Mouse (Mus musculus): Measurements from ENCODE around the gene Rapgef4.

Rapgef4 gene

DNA sequence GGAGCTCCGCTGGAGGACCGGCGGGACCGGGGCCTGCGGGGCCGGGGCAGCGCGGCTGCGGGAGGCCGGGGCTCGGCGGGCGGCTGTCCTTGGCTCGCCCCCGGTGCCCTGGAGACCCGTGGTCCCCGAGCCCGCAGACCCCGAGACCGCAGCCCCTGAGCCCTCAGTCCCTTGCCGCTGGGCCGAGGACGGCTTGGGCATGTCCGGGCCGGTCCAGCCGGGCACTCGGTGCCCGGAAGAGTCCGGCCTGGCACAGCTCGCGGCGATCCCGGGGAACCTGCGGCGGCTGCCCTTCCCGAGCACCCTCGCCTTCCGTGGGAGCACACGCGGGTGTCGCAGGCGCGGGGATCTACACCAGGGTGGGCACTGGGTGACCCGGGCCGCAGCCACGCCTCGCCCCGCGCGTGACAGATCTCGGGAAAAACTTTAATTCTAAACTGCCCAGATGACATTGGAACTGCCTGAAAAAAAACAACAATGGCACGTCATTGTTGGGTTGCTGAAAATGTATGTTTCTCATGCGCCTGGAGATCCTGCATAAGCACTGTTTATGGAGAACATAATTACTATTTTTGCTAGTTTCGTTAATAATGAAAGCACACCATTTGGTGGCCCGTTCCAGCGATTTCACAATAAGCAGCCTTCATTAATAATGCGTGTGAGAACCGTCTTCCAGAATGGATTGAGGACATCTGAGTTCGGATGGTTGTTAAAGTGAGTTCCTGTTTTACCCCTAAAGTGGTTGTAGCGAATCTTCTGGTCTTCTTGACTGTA, 305.0 kb downstream of the Rapgef4 start:
- peak; percentile 8 for DNase-seq

DNA sequence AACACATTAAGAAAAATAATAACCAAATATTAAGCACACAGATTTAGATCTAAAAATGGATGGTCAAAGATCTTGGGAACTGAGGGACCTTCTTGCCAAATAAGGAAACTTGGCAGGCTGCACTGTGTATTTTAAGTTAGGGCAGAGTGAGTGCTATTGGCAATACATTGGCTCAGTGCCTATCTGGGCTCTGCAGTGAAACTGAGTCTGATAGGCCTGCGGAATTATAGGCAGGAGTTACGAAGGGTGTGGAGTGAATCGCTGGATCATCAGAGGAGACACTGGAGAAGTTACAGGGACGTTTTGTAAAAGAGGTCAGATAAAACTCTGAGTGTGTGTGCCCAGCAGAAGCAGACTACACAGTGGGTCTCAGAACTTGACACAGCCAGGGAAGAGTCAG, 306.1 kb downstream of the Rapgef4 start:
- DNase-seq = no peak

DNA sequence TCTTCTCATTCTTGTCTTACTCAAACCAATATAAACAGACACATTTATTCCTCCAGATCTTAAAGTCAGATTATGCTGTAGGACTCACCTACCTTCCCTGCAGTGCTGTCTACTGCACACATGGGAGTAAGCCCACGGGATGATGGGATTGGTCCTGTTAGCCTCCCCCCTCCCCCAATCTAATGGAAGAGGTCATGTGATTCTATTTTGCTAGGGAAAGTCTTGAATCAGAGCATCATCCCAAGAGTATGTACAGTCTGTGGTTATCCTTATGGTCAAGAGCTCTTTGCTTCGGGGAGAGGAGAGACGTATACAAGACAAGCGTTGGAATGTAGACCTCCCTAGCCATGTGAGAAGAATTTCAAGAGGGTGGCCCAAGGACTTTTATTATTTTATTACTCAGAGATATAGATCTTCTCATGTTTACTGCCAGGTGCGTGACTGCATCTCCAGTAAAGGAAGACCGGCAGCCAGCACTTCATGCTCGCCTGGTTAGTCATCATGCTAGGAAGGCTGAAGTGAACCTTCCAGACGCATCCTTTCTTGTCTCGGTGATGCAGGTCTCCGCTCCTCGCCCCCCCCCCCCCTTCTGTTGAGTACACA, 308.0 kb downstream of the Rapgef4 start:
- no peak for DNase-seq

DNA sequence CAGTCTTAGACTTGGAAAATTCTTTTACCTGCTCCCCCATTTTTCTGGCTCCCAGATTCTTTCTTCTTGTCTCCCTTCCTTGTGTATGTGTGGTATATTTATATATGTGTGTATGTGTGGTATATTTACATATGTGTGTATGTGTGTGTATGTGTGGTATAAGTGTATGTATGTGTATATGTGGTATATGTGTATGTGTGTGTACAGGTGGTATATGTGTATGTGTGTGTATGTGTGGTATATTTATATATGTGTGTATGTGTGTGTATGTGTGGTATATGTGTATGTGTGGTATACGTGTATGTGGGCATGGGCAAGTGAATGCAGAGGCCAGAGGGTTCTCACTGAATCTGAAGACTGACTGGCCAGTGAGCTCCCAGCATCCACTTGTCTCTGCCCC, 310.1 kb downstream of the Rapgef4 start:
- DNase-seq = no peak

DNA sequence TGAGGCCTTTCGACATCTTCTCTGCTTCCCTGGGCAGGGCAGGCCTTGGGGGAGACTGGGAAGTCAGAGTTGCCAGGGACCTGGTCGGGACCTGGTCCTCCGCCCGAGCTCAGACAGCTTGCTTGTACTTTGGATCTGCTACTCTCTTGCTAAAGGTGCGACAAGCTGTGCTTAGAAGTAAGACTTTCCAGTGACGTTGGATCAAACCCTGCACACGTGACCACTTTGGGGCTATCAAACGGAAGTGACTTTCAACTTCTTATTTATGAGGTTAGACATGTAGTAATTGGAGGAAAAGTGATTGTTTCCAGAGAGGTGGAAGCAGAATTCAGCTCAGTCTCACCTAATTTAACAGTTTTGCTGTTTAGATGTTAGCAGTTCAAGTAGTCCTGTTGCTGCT, 311.5 kb downstream of the Rapgef4 start:
- no peak for DNase-seq

DNA sequence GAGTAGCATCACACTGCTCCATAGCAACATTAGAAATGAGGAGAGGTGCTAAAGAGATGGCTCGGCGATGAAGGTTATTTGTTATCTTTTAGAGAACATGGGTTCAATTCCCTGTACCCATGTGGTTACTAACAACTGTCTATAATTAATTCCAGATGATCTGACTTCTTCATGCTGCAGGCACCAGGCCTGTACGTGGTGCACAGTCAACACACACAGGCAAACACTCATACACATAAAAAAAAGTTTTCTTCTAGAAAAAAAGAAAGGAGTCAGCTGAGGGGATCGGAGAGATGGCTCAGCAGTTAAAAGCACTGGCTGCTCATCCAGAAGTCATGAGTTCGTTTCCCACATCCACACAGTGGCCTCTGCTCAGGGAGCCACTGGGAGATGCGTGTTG, 314.0 kb downstream of the Rapgef4 start:
- no peak for DNase-seq

DNA sequence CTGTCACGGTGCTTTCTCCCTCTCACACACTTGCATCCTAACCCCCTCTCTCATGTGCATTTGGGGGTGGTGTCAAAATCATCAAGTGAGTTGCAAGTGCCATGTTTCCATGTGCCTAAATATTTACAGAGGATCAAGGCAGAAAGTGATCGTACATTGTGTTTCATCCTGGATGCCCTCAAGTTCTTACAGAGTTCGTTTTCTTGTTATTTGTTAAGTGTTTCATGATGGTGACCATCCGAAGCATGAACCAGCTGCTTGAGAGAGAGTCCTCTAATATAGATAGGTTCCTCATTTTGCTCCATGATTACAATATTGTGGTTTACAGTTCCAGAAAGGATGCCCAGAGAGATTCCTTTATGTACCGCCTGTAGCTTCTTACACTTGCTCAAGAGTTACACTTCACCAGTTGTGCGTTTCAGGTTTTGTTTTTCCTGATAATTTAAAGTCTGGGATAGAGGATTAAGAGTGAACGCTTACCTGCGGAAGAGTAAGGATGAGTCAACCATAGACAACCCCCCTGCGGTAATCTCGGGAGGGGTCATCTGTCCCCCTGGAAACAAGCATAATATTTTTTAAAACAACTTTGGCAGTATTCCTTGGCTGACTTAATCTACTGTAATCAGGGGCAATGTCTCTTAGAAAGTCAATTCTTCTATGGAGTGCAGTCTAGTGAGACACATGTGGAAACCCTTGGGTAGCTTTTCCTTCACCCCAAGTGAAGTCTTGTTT, 316.1 kb downstream of the Rapgef4 start:
- no peak for DNase-seq

DNA sequence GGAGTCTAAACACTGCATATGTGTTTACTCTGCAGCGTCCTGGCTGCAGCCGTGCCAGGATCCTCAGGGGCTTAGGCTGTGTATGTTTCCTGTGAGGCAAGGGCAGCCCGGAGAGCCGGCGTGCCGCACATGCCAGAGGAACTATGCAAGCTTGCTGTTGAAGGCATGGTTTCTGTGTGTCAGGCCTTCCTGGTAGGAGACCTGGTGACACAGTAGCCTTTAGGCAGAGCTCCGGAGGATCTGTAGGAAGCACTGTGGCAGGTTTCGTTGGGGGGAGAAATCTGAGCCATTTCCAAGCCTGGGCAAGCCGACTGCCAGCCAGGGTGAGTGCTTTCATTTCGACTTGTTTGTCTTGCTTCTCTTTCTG, 316.7 kb downstream of the Rapgef4 start:
- no peak for DNase-seq

DNA sequence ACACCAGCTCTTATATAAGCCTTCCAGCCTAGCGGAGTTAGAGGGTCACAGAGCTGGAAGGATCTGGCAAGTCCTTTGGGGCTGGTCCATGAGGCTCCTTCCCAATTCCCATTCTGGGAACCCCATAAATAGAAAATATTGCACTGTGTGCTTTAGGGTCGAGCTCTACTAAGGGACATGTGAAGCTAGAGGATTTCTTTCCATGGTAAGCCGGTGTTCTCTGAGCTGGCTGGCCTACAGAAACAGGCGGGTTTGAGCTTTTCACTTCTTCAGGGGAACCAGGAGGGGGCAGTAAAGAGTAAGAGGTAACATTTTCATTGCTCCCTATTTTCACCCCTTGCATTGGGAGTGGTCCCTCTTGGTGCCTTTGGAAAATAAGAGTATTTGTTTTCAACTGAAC, 317.4 kb downstream of the Rapgef4 start:
- DNase-seq = no peak

DNA sequence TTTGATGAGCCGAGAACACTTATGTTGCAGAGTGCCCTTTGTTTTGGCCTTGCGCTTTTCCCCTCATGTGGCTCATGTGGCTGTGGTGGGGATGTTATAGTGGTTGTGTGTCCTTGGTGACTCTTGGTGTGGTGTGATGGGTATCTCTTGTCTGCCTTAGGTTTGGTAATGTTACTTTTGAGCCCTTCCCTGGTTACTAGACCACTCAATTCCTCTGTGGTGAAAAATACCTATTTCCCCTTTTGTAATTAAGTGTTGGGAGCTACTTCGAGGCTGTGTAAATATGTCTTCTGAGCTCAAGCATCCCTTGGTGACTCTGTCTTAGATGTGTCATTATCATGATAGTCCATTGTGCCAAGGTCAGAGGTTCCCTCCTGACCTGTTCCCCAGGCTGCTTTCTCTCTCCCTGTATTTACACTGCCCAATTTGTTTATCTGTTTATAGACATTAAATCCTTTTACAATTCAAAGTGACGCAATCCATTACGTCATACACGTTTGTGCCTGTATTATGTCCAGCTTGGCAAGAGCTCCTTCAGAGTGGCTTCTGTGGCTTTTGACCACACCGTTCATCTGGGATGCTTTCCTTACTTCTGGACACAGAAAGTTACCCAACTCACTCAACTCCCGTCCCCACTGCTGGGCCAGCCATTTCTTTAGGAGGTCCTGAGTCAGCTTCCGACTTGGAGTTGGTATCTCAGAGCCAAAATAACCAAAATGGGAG, 320.3 kb downstream of the Rapgef4 start:
- DNase-seq = no peak

DNA sequence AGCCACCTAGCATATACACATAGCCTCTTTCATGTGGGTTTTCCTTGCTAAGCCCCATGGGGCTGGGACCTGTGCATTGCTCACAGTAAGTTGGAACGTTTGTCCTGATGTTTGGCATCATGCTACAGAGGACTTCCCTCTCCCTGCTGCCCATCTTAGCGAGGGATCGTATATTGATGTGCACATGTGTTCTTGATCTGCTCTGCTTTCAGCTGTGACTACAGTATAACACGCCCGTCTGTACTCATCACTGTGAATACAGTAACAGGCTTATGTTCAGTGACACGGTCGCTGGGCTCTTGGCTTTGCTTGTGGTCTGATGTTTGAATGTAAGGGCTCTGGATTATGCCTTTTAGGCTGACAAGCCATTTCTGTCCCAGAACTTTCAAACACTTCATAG, 324.7 kb downstream of the Rapgef4 start:
- DNase-seq = no peak
